Mouse (Mus musculus): ENCODE measurements at regions not wholly inside any gene's neighbourhood (a gene's known extent, or its start where the extent isn't known, plus 50 kb on each side); places are given as distances from the start of the nearest gene placed in this dataset.
"Not testable (repeated sequence)": the region's sequence is repeated elsewhere in the genome, so short reads cannot be mapped to it uniquely, and the experiment has no call there.

DNA sequence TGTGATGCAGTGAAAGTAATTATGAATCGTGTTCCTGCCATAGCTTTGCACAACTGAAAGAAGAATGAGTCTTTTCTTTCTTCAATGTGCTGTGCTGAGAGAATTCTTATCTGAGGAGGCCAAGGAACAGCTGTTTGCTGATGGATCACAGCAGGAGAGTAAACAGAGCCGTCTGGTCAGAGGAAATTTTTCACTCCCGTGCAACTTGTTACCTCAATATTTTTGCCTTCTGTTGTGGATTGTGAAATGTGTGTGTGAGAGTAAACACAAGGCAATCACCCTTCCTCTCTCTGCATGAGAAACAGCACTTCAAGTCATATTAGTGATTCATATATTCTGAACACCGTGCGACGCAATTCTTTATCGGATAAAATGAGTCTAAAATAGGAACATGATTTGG is 171.9 kb downstream of the Epm2a start:
- DNase-seq (ENCODE audit: low spot score), result no peak

DNA sequence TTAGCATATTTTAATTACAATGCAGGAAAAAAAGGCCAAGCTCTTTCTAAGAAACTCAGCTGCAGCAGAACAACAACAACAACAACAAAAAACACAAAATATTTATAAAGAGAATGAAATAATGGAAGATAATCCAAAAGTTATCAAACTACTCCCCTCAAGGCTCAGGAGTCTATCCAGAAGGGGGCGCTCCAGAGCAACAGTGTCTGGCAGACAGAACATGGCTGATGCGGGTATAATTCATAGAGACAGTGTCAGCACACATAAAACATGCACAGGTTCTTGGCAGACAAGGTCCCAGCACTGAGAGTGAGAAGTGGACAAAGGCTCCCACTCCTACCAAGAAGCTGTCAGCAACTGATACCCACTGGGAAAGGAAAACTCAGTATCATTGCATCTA is 173.9 kb downstream of the Epm2a start:
- no peak for DNase-seq (ENCODE audit: low spot score)

DNA sequence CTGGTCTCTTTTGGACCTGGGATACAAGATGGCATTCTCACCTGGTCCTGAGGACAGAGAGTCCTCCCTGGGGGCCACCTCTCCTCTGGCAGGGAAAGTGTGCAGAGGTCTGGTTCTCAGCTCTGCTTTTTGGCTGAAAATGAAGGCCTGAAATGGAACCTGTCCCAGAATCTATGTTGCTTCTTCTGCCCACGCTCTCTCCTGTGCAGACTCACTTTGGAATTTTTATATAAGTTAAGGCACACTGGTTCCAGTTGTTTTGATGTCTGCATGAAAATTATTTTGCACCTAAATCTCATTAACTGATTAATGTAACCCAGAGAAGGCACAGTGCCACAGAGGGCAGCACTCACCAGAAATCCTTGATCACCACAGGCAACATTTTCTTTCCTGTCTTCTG is 188.1 kb downstream of the Epm2a start:
- DNase-seq (ENCODE audit: low spot score), result no peak

DNA sequence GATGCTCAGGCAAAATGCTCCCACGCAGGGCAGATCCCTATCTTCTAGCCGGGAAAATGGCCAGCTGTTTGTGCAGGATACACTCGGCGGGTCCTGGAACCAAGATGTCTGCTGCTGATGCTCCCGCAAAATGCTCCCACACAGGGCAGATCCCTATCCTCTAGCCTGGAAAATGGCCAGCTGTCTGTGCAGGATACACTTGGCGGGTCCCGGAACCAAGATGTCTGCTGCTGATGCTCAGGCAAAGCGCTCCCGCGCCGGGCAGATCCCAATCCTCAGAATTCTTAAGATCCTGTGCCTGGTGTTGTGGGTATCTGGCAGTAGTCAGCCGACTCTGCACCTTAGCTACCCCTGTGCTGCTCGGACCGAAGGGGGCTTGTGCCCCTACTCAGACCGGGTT is 212.2 kb downstream of the Epm2a start:
- not testable (repeated sequence) for DNase-seq (ENCODE audit: low spot score)

DNA sequence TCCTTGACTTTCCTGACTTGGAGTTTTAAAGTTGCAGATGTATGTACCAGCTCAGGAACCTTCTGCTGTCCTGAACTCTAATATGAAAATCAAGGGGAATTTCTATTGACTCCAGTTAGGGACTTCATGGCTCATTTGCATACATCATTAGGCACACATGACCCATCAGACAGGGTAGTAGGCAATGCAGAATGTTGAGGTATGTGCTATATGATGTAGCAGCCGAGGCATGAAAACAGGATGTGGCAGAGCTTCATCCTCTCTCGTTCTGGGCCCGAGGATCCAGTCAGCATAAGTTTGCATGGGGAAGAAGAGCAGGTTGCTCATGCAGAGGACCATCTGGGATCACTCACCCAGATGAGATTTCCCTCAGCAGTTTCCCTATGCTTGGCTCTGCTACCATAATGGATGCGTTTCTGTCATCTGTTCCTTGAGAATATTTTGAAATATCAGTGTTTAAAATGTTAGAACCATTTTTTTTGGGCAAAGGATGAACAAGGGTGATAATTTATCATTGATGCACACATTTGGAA is 227.4 kb downstream of the Epm2a start:
- DNase-seq (ENCODE audit: low spot score), result no peak

DNA sequence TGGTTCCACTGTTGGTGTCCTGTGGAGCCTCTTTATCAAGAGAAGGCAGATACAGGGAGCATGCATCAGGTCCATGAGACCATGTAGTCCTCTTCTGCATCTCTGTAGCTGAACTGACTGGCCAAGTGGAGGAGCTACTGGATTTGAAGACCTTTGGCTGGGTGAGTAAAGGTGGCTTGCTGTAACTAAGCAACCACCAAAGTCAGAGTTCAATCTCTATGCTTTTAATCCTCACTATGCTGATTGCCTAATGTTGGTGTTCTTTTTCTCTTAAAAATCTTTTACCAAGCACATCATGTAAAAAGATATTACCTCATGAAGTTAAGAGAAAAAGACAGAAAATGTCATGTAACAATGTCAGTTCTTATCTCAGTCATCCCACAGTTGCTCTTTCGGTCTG is 265.2 kb downstream of the Epm2a start:
- no peak for DNase-seq (ENCODE audit: low spot score)

DNA sequence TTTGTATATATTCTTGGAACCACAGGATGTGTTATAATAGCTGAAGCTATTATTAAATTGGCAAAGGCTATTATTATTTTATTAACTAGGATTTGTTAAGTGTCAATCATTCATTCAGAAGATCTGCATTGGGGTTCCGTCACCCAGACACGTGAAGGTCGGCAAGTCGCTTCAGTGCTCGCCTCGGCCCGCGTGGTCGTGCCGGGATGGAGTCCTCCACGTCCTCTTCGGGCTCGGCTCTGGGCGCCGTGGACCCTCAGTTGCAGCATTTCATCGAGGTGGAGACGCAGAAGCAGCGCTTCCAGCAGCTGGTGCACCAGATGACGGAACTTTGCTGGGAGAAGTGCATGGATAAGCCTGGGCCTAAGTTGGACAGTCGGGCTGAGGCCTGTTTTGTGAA is 265.9 kb downstream of the Epm2a start:
- not testable (repeated sequence) for DNase-seq (ENCODE audit: low spot score)

DNA sequence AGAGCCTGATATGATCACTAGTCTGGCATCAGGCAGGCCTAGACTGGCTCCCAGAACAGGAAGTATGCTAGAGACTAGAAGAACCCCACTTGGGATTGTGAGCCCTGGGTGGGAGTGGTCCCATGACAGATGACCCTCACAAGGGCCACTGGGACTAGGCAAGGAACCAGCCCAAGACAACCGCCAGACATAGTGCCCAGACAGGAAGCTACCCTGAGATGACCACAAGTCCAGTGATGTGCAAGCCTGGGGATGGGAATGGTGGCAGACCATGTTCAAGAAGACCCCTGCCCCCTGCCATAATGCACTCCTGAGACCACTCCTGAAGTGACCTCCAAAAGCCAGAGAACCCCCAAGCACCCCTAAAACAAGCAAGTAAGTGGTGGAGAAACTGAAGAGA is 304.9 kb downstream of the Epm2a start:
- no peak for DNase-seq (ENCODE audit: low spot score)

DNA sequence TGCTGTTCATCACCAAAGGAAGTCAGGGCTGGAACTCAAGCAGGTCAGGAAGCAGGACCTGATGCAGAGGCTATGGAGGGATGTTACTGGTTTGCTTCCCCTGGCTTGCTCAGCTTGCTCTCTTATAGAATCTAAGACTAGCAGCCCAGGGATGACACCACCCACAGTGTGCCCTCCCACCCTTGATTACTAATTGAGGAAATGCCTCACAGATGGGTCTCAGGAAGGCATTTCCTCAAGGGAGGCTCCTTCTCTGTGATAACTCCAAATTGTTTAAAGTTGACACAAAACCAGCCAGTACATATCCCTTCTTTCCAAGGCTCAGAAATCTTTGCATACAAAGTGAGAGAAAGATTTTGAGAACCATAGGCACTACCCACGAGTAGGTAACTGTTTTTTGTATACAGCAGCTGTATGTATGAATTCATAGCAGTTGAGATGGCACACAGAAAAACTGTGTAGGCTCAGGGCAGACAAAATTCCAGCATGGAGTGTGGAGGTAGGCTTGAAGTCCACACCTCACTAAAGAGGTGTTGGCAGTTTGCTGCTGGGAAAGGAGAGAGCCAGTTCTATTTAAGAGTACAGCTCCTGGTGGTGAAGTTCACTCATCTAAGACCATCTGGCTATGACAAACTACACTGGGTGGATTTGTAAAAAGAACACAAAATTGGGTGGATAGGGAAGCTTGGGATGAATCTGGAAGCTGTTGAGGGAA is 317.0 kb downstream of the Epm2a start:
- DNase-seq (ENCODE audit: low spot score), result no peak

DNA sequence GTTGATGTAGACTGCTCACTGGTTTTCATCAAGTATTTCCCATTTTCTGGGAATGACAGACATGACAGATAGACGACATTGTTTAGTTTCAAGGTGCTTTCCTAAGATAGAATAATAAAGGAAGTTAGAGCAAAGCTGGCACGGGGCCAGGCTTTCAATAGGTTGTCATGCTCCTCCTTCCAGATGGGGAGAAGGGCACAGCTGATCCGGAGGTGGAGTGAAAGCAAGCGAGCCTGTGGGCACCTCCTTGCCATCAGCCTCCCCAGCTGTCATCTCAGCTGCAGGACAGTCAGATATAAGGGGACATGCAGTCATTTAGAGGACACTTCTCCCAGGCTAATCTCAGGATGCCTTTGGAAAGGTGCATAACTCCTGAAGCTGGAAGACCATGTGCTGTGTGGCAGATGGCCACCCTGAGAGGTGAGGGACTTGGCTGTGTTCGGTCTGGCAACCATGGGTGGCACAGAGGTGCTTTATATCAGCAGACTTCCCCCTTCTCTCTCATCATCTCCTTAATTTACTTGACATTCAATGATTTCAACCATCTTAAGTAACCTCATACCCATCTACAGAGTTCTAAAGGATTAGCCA is 318.6 kb downstream of the Epm2a start:
- DNase-seq (ENCODE audit: low spot score), result no peak

DNA sequence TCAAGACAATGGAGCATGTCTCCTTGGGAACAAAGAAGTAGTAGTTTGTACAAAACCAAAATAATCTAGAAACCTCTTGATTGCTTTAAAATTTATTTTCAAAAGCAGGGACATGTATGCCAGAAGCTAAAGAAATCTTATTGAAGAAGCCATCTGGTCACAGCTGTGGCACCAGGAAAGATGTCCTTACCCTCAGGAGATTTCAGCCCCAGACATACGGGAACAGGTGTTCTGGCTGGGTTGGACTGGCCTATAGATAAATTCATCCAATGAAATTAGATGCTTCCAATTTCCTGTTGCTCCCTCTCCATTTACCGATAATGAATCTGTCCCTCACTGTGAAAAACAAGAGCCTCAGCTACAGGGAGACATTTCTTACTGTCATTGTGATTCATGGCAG is 366.5 kb downstream of the Epm2a start:
- DNase-seq (ENCODE audit: low spot score), result no peak

DNA sequence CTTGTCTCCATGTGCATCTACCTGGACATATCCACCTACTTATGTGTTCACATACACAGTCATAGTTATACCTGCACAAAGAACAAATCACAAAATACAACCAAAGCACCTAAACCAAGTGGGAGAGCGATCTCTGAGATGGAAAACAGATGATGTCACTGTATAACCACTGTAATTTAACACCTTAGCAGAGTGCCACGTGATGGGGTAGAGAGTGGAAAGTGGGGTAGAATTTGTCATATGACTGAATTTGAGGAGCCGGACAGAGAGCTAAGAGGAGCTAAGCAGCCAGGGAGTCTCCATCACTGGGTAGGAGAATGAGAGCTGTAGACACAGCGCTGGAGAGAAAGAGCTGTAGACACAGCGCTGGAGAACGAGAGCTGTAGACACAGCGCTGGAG is 381.6 kb downstream of the Epm2a start:
- DNase-seq (ENCODE audit: low spot score), result no peak

DNA sequence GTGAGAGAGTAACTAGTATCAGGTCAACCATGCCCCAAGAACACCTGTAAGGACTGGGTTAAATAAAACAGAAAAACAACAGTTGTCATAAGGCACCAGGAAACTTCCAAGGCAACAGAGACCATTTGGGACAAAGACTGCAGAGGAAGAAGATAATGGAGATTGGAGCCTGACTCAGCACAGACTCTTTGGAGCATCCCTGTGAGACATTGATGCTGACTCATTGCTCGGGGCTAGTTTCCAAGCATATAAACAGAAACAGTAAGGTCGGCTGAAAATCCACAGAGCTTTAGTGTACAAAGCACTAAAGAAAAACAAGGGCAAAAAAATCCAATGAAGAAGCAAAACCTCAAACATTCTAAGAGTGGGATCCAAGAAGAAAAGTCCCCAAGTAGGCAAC is 386.3 kb downstream of the Epm2a start:
- no peak for DNase-seq (ENCODE audit: low spot score)

DNA sequence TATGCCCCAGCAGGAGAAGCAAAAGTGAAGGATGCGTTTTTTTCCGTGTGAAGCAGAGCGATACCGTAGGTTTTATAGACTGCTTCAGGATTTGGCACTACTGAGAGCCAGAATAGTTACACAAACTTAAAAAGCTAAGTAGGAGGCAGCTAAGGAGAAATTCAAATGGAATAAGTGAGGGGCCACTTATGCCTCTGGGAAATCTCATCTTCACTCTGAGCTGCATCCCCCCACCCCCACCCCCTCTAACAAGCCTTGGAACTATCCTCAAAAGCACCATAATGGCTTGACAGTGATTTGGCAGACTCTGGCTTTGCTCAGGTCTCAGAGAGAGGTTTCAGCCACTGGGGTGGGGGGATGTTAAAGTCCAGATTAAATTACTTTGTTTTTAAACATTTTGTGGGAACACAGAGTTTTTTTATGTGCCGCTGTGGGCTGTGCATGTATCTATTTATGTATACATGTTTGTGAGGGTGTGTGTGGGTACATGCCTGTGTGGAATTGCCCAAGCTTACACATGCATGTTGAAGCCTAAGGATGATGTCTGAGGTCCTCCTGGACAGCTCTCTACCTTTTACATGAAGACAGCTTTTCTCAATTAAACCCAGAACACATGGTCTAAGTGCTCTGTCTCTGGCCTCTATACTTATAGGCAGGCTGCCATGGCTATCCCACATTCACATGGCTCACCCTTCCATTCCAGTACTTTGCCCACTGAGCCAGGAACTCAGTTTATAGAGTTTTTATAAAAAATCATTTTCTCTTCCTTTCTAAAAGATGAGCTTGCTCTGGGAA is 396.6 kb downstream of the Epm2a start:
- no peak for DNase-seq (ENCODE audit: low spot score)

DNA sequence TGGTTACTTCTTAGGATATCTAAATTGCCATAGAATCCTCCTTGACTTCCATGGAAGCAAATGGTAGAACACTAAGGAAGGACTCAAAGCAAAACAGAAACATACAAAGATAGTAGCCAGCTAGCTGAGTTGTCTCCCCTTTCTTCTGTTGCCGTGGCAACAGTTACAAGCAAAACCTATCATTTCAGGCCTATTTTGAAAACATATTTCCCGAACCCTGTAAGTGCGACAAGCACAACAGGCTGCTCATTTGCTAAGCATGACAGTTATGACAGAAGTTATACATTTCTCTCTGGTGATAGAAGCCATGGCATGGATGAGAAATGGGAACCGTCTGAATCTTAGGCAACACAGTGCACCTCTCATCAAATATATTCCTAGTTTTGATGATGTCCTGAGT is 402.4 kb downstream of the Epm2a start:
- no peak for DNase-seq (ENCODE audit: low spot score)

DNA sequence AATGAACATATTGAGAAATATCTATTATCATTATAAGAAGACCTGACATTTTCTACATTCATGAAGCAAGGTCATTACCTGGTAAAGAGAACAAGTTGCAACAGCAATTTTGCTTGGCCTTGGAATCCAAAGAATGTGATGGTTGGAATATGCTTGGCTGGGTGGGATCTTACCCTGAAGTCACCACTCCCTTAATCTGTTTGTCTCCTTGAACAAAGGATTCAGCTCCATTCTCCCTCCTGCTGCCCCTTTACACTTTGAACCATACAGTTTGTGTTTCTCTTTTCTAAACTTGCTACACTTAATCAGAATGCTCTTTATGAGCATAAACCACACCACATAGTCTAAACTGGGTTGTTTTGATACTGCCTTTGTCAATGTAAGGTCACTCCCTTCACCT is 403.8 kb downstream of the Epm2a start:
- DNase-seq (ENCODE audit: low spot score), result no peak

DNA sequence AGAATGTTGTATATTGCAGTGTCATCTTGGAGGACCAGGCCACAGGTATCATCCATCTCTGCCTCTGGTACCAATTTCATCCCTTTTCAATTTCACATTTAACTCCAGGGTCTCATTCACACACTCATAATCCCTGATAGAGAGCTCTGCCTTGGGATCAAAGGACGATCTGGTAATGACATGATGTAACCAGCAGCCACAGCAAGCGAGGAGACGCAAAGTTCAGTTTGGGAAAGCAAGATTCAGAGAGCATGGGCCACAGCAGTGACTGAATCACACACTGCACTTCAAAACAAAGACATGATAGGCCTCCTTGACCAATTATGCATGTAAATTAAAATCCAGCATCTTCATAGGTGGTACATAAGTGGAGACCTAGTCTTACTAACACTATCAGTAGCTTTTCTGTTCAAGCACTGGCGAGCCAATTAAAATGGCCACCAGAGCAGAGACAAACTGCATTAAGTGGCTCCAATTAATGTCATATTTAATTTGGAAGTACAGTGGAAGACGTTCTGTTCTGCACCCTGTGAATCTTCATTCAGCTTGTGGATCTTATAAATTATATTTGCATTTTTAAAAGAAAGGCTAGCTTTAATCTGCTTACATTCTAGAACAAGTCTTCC is 412.0 kb downstream of the Epm2a start:
- DNase-seq (ENCODE audit: low spot score), result no peak

DNA sequence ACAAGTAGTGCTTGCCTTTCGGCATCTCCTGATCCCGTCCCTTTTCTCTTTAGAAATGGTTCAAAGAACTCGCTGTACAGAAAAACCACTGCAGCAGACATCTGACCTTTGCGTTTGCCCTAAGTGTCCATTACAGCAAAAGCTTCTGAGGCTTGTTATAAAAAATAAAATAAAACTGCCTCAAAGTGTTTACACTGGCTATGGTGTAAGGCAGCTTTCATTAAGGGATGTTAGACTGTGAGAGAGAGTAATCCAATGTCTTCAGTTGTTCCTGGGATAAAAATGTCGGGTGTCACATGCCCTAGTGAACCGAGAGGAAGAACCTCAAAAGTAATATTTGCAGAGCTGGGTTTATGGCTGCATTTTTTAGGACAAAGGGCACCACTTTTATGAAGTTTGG is 434.7 kb downstream of the Epm2a start:
- DNase-seq (ENCODE audit: low spot score), result no peak

DNA sequence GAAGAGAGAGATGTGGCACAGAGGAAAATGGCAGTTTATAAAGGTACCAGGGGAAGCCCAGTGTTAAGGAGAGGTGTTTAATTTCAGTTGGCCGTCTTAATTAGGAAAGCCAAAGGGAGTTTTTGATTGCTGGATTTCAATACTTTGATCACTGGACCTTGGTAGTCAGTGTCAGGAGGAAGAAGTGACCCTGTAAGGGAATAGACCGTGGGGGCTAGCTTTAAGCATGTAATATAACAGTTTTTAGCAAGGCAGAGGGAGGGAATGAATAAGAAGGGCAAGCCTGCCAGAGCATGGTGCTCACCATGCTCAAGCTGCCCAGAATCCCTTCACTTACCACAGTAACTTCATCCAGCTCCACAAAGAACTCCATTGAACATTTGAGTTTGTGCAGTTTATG is 437.1 kb downstream of the Epm2a start:
- DNase-seq (ENCODE audit: low spot score), result no peak

DNA sequence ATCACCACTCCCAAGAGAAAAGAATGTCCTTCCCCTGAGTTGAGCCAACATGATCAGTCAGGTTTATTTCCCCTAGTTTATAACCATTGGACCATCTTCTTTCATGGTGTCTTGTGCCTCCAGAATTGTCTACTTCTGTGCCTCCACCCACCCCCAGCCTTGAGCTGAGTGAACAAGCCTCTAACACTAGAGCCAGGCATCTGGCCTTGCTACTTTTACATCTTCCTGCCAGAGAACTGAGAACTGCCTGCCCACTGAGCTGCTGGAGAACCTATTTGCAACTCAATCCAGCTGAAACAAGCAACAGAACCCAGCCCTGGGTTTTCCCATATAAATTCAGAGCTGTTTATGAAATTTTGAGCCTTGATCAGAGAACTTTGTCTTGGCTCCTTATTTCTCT is 444.0 kb downstream of the Epm2a start:
- DNase-seq (ENCODE audit: low spot score), result no peak

DNA sequence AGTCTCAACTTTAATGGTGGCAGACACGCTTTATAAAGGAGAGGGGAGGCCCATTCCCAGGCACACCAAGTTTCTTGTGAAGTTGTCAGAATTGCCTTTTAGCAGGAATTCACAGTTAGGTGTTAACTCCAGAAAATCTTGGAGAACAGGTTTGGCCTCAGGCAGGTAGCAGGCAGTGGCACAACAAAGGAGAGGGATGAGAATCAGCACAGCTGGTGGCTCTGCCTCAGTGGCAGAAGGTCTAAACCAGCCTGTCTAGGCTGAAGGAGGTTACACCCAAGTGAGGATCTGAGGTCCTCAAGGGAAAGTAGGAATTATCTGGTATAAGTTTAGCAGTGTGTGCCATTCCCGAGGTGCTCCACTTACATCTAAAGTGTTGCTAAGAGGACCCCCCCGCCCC is 456.3 kb downstream of the Epm2a start:
- DNase-seq (ENCODE audit: low spot score), result no peak
